ENCODE assay signal across 8 mouse cellular contexts in genomic region chr3:98280933-98281678, GRCm38 (mm10). TPM values are rescaled to one million over a fixed set of nuclear protein-coding genes. Genes with fewer than 3 reads are reported as not detected.
DNase-seq lines count a peak whose midpoint lies in the region; ATAC-seq lines count a peak whose summit lies in the region.

No protein-coding gene starts in this region.

- no peaks in the 10 kb centered on the region for H3K27me3 ChIP-seq in intestine, embryonic 14.5 days (replicated peaks; ENCODE audit: control insufficient read depth, insufficient read depth, low read length)

- 0 out of 2 replicates have a peak overlapping the region, but pooled peaks have one; percentile 1 for H3K4me3 ChIP-seq in intestine, embryonic 14.5 days (ENCODE audit: low read depth, low read length)

- no peaks in the 10 kb centered on the region for H3K36me3 ChIP-seq in intestine, embryonic 14.5 days (ENCODE audit: control insufficient read depth, insufficient read depth, low read length)

- H3K9me3 ChIP-seq in intestine, embryonic 14.5 days (ENCODE audit: control insufficient read depth, low read length): peaks cover under 1% of the 10 kb centered on the region; the same call in 1 of the 2 replicates

- peak overlapping the region; percentile 37 for H3K4me2 ChIP-seq in intestine, embryonic 14.5 days (ENCODE audit: low read length)

- intact Hi-C loops in gastrocnemius, postnatal 36 days (cut with DNase I): no loop called here
- intact Hi-C loops in left cerebral cortex, postnatal 10 days (cut with DNase I): no loop called here

- WGBS in intestine, embryonic 14.5 days: 31% methylated on average over 12 of the region's 12 CpGs

- H3K4me1 ChIP-seq in intestine, embryonic 14.5 days (replicated peaks; ENCODE audit: control insufficient read depth, insufficient read depth, low read length): peaks cover 9% of the 10 kb centered on the region

- ATAC-seq in activated CD4-positive, CD25-positive, alpha-beta regulatory T cell, adult 4 months: peak; percentile 76
- ATAC-seq in intestine, embryonic 14.5 days (replicated peaks; ENCODE audit: low FRiP score, low TSS enrichment, low read depth): peak; percentile 67
- ATAC-seq in megakaryocyte progenitor cell, adult 5-6 weeks (replicated peaks; ENCODE audit: poor library complexity): peak; percentile 98

- 0 out of 2 replicates have a peak overlapping the region, but pooled peaks have one; percentile 3 for H3K9ac ChIP-seq in intestine, embryonic 14.5 days (ENCODE audit: low read length)

- H3K27ac ChIP-seq in intestine, embryonic 14.5 days (ENCODE audit: low read depth): no peak overlapping the region; the same call in 1 of the 2 replicates

- peak; percentile 78 for DNase-seq in embryo, embryonic 11 days
- DNase-seq in gastrocnemius, postnatal 36 days: peak; percentile 13 to 29
- peak; percentile 72 for DNase-seq in intestine, embryonic 14.5 days (ENCODE audit: low spot score)
- peak; percentile 64 to 71 for DNase-seq in left cerebral cortex, postnatal 10 days (ENCODE audit: extremely low spot score in 1 of 2, low spot score in 2 of 2)
- DNase-seq in right cerebral cortex, postnatal 25 days: peak; percentile 55
- peak; percentile 55 for DNase-seq in yolk sac, embryonic 10.5 days (ENCODE audit: low spot score)

RNA-seq across cellular contexts. Expression of gene Hmgcs2, which starts 0.9 kb away (rescaled TPM):
- polyA plus RNA-seq in activated CD4-positive, CD25-positive, alpha-beta regulatory T cell, adult 4 months (2017; shearing (Covaris generic)): not detected
- total RNA-seq in gastrocnemius, postnatal 36 days (2021): 1 to 10 TPM in 1 of 2 experiments, under 1 TPM in 1; 0.97 to 1.4 TPM
- polyA plus RNA-seq in intestine, embryonic 14.5 days (2014; fragmentation: Nextera tagmentation; extraction: Ambion mirVana): 23.1 and 32.1 TPM in 2 replicates
- 10 to 100 TPM; 11.9 to 14.1 TPM for total RNA-seq in left cerebral cortex, postnatal 10 days (2021)
- total RNA-seq in megakaryocyte progenitor cell, adult 5-6 weeks (2015): 0.12 and 0.27 TPM in 2 replicates
- total RNA-seq in megakaryocyte progenitor cell, adult 5-6 weeks (2017): 0.21 and 0.54 TPM in 2 replicates

RNA-seq across cellular contexts. Expression of gene Phgdh, which starts 58.7 kb away (rescaled TPM):
- 100 to 1,000 TPM; 107 to 156 TPM for polyA plus RNA-seq in activated CD4-positive, CD25-positive, alpha-beta regulatory T cell, adult 4 months (2017; shearing (Covaris generic))
- 1 to 10 TPM; 2.3 to 2.9 TPM for total RNA-seq in gastrocnemius, postnatal 36 days (2021)
- polyA plus RNA-seq in intestine, embryonic 14.5 days (2014; fragmentation: Nextera tagmentation; extraction: Ambion mirVana): 290 and 310 TPM in 2 replicates
- total RNA-seq in left cerebral cortex, postnatal 10 days (2021): 10 to 100 TPM; 49.4 to 57.8 TPM
- 108 and 138 TPM in 2 replicates for total RNA-seq in megakaryocyte progenitor cell, adult 5-6 weeks (2015)
- 493 and 521 TPM in 2 replicates for total RNA-seq in megakaryocyte progenitor cell, adult 5-6 weeks (2017)

RNA-seq across cellular contexts. Expression of gene Reg4, which starts 59.1 kb away (rescaled TPM):
- not detected for polyA plus RNA-seq in activated CD4-positive, CD25-positive, alpha-beta regulatory T cell, adult 4 months (2017; shearing (Covaris generic))
- total RNA-seq in gastrocnemius, postnatal 36 days (2021): not detected
- polyA plus RNA-seq in intestine, embryonic 14.5 days (2014; fragmentation: Nextera tagmentation; extraction: Ambion mirVana): 3.9 and 4.9 TPM in 2 replicates
- total RNA-seq in left cerebral cortex, postnatal 10 days (2021): not detected
- total RNA-seq in megakaryocyte progenitor cell, adult 5-6 weeks (2015): not detected in 2 replicates
- total RNA-seq in megakaryocyte progenitor cell, adult 5-6 weeks (2017): not detected in 2 replicates

Comparison
In these comparisons a context has a peak if more than half of its experiments do, and no peak if none do; other contexts are left out.
1. DNase-seq: peak in every context shown above with its lines; median percentile 78 in embryo, embryonic 11 days; 72 in intestine, embryonic 14.5 days; 68 in left cerebral cortex, postnatal 10 days; 55 in right cerebral cortex, postnatal 25 days; 55 in yolk sac, embryonic 10.5 days; 21 in gastrocnemius, postnatal 36 days.
2. RNA of gene Hmgcs2, which starts 0.9 kb away (total RNA-seq): 11.9 to 14.1 TPM in left cerebral cortex, postnatal 10 days; 0.97 to 1.4 TPM in gastrocnemius, postnatal 36 days and 0.12 to 0.54 TPM in megakaryocyte progenitor cell, adult 5-6 weeks; every median in the first group is over 4 times any median in the second.
3. RNA of gene Phgdh, which starts 58.7 kb away (total RNA-seq): 108 to 521 TPM in megakaryocyte progenitor cell, adult 5-6 weeks and 49.4 to 57.8 TPM in left cerebral cortex, postnatal 10 days; 2.3 to 2.9 TPM in gastrocnemius, postnatal 36 days; every median in the first group is over 10 times any median in the second.
4. Peak in every context shown above with its lines, with median percentiles within 50 percentile points of each other: ATAC-seq.